Mouse (Mus musculus) midbrain, embryonic 16.5 days (tissue): ENCODE data around the gene Casq1. TPM values are rescaled to one million over a fixed set of nuclear protein-coding genes. Genes with fewer than 3 reads are reported as not detected.
"Not testable (repeated sequence)": the region's sequence is repeated elsewhere in the genome, so short reads cannot be mapped to it uniquely, and the experiment has no call there.

ENCODE experiments used
- ATAC-seq: fragments of 200-750 bp; cut with Nextera tagmentation; 2 replicates; pipeline ENCODE4 v1.8.0; 2017; ENCODE audit warnings: moderate TSS enrichment
- H3K27ac ChIP-seq: fragments of 300-500 bp; sonication (generic); 2 replicates; pipeline ENCODE4 v1.5.1; 2014; ENCODE audit warnings: mild to moderate bottlenecking, low read length, mixed read lengths
- H3K27me3 ChIP-seq: fragments of 300-500 bp; sonication (generic); 2 replicates; pipeline ENCODE4 v1.6.1; 2014; ENCODE audit warnings: low read depth, low read length, mixed read lengths; ENCODE audit not compliant: control insufficient read depth, insufficient read depth
- H3K36me3 ChIP-seq: fragments of 300-500 bp; sonication (generic); 2 replicates; pipeline ENCODE4 v1.6.1; 2014; ENCODE audit warnings: mild to moderate bottlenecking, low read length, moderate library complexity, mixed read lengths; ENCODE audit not compliant: control insufficient read depth, insufficient read depth
- H3K4me1 ChIP-seq: fragments of 300-500 bp; sonication (generic); 2 replicates; pipeline ENCODE4 v1.6.1; 2014; ENCODE audit warnings: mild to moderate bottlenecking, low read length, mixed read lengths; ENCODE audit not compliant: control insufficient read depth, insufficient read depth
- H3K4me2 ChIP-seq: fragments of 300-500 bp; sonication (generic); 2 replicates; pipeline ENCODE4 v1.6.1; 2014; ENCODE audit warnings: mild to moderate bottlenecking, low read length, mixed read lengths
- H3K4me3 ChIP-seq: fragments of 300-500 bp; sonication (generic); 2 replicates; pipeline ENCODE4 v1.5.1; 2014; ENCODE audit warnings: low read depth, mild to moderate bottlenecking, low read length, moderate library complexity, mixed read lengths
- H3K9ac ChIP-seq: fragments of 300-500 bp; sonication (generic); 2 replicates; pipeline ENCODE4 v1.6.1; 2014; ENCODE audit warnings: low read depth, low read length, mixed read lengths
- H3K9me3 ChIP-seq: fragments of 300-500 bp; sonication (generic); replicated peaks from 2 replicates; pipeline ENCODE4 v1.6.1; 2014; ENCODE audit warnings: mild to moderate bottlenecking, low read length, mixed read lengths; ENCODE audit not compliant: control insufficient read depth, poor library complexity, severe bottlenecking
- WGBS: fragments of 180-500 bp; shearing (Covaris S2); extraction: QIAGEN DNeasy Blood & Tissue Kit; methylation state at CpG from one replicate; pipeline ENCODE4 v1.1.7; 2014; 5-methylcytosine and 5-hydroxymethylcytosine counted together
- polyA plus RNA-seq: library from polyadenylated mRNA; unstranded; fragments of >200 nt; fragmentation: Nextera tagmentation; extraction: Ambion mirVana; gene quantifications from 2 replicates; pipeline ENCODE4 v1.2.1, GENCODE M21; 2015

Gene Casq1
- 1.8 and 2.2 TPM in 2 replicates for polyA plus RNA-seq

DNA sequence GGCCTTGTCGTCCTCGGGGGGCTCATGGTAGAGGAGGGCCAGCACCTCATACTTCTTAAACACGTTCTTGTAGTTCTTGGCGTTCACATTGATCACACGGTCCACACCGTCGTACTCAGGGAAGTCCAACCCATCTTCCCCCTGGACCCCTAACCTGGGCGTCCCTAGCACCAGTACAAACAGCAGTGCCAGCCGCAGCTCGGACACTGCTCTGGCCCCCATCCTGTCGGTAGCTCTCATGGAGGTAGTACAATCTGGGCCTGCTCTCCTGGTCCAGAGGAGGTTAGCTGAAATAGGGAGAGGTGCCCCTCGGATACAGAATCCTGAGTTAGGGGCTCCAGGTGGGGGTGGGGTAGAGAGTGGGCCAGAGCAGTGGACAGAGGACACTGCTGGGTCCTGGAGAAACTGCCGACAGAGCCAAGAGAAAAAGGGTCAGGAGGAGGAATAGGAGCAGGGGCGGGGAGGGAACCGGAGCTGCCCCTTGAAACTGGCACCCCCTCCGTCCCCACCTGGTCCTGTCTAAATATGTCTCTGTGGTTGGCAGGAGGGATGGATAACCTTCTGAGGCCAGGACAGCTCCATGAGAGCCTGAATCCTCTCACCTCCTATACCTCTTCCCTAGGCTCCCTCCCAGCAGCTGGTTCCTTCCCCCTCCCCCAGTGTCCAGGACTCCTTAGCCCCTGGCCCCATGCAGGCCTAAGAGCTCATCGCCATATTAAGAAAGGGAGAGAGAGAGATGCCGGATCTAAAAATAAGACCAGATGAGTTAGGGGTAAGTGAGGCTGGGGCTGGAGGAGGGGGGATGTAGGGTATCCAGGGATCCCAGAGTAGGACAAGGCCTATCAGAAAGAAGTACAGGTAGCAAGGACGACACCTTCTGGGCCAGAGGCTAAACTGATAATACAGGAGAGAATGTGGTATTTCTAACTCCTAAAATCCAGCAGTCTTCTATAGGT is at the start of gene Casq1:
Gene Casq1 (minus strand): TSS at position 418 of the 956 bp plus-strand sequence.
- WGBS: 83% methylated on average over 19 of the region's 19 CpGs
- Histone ChIP-seq H3K4me2 (no peak within 1 kb of the TSS), H3K27ac (peak within 1 kb of the TSS; percentile 43), H3K9ac (no peak within 1 kb of the TSS), H3K27me3 (no peaks in the 10 kb centered on the region), H3K36me3 (no peaks in the 10 kb centered on the region), H3K4me3 (no peak within 1 kb of the TSS), H3K4me1 (peaks cover 17% of the 10 kb centered on the region), H3K9me3 (no peaks in the 10 kb centered on the region)
- ATAC-seq: no peak

DNA sequence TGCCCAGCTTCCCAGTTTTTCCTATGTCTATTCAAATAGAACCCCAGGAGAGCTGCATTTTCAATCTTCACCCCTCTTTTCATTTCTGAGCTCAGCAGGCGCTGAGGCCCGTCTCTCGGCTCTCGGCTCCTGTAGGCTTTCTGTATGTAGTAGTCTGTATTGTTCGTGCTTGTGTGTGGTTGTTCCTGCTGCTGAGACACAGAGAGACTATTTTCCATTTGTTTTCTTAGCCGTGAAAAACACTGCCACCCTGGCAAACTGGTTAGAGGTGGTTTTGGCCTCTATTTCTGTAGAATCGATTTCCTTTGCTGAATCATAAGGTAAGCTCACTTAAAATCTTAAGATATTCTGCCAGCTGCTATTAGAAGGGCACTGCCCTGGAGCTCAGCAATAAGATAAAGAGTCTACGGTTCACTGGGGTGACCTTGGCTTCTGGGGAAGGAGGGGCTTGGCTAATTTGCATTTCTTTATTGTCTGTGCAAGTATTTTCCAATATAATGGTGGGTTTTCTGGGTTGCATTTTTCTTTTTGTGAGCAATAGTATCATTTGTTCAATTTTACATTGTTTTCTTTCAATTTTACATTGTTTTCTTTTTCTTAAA is 41.9 kb upstream of the Casq1 start, which contains the start of gene Igsf8:
Gene Igsf8 (plus strand): TSS at position 165 of the 602 bp plus-strand sequence.
- H3K27me3 ChIP-seq: no peaks in the 10 kb centered on the region
- WGBS: 6% methylated on average over 8 of the region's 8 CpGs
- H3K27ac ChIP-seq: peak within 1 kb of the TSS; percentile 40; the same call in 1 of the 2 replicates
- H3K36me3 ChIP-seq: no peaks in the 10 kb centered on the region
- 0 out of 2 replicates have a peak, but pooled peaks cover 2% of the 10 kb centered on the region for H3K4me1 ChIP-seq
- no peak within 1 kb of the TSS for H3K4me2 ChIP-seq
- no peaks in the 10 kb centered on the region for H3K9me3 ChIP-seq
- no peak within 1 kb of the TSS for H3K9ac ChIP-seq
- ATAC-seq: no peak
- no peak within 1 kb of the TSS for H3K4me3 ChIP-seq

DNA sequence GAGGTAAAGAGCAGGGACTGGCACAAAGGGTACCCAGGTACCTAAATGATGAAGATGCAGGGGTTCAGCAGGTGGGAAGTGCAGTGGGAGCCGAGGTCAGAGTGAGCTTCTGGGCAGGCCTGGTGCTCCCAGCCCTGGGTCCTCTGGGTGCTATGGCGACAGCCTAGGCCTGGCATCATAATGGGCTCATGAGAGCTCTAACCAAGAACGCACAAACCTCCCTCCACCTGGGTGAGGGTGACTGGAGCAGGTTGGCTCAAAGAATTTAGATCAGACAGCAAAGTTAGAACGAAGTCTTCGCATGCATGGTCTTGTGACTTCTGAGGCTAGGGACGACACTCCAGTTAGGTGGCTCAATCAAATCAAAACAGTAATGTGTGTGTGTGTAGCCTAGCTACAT is 38.6 kb upstream of the Casq1 start, which contains the start of gene Atp1a4:
Gene Atp1a4 (minus strand): TSS at position 101 of the 400 bp plus-strand sequence.
- 91% methylated on average over 6 of the region's 6 CpGs for WGBS
- Histone ChIP-seq H3K9ac (no peak within 1 kb of the TSS), H3K27ac (no peak within 1 kb of the TSS), H3K36me3 (no peaks in the 10 kb centered on the region), H3K4me2 (no peak within 1 kb of the TSS), H3K4me3 (no peak within 1 kb of the TSS), H3K4me1 (0 out of 2 replicates have a peak, but pooled peaks cover 2% of the 10 kb centered on the region), H3K27me3 (no peaks in the 10 kb centered on the region), H3K9me3 (no peaks in the 10 kb centered on the region)
- ATAC-seq: no peak

DNA sequence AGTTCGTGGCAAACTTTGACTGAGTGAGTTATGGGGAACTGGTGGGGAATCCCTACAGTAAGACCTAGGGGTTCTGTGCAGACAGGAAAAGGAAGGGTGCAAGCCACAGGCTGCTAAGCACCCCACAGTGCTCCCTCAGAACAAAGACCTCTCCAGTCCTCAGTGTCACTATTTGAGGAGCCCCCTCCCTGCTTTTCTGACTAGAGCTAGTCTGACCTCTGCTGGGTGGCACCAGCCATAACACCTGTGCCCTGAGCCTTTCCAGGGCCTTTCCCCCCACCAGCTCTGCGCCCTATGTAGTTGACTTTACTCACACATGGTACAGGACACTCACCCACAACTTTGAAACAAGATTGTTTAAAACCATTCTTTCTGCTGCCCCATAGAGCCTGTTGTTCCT is 28.0 kb upstream of the Casq1 start:
- no peaks in the 10 kb centered on the region for H3K9me3 ChIP-seq
- H3K4me2 ChIP-seq: no peak overlapping the region
- no peaks in the 10 kb centered on the region for H3K4me1 ChIP-seq
- ATAC-seq: peak; percentile 68; the same call in 1 of the 2 replicates
- H3K36me3 ChIP-seq: no peaks in the 10 kb centered on the region
- 41% methylated on average over 2 of the region's 2 CpGs for WGBS
- no peaks in the 10 kb centered on the region for H3K27me3 ChIP-seq
- H3K27ac ChIP-seq: no peak overlapping the region
- H3K4me3 ChIP-seq: no peak overlapping the region
- no peak overlapping the region for H3K9ac ChIP-seq

DNA sequence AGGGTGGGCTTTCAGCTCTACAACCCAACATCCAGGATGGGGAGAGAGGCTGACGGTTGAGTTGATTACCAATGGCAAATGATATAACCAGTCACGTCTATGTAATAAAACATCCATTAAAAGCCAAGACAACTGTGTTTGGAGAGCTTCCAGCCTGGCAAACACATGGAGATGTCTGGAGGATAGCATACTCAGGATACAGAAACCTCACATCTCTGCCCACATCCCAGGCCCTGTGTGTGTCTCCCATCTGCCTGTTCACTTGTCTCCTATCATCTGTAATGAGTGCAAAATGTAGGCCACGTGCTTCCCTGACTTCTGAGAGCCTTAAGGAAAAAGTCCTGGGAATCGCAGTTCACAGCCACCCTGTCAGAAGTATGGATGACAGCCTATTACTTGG is 27.5 kb upstream of the Casq1 start:
- 66% methylated on average over 4 of the region's 4 CpGs for WGBS
- H3K9me3 ChIP-seq: no peaks in the 10 kb centered on the region
- no peak overlapping the region for H3K9ac ChIP-seq
- 0 out of 2 replicates have a peak, but pooled peaks have one; percentile 11 for ATAC-seq
- no peaks in the 10 kb centered on the region for H3K27me3 ChIP-seq
- no peaks in the 10 kb centered on the region for H3K4me1 ChIP-seq
- no peak overlapping the region for H3K4me3 ChIP-seq
- no peak overlapping the region for H3K4me2 ChIP-seq
- no peaks in the 10 kb centered on the region for H3K36me3 ChIP-seq
- no peak overlapping the region for H3K27ac ChIP-seq

DNA sequence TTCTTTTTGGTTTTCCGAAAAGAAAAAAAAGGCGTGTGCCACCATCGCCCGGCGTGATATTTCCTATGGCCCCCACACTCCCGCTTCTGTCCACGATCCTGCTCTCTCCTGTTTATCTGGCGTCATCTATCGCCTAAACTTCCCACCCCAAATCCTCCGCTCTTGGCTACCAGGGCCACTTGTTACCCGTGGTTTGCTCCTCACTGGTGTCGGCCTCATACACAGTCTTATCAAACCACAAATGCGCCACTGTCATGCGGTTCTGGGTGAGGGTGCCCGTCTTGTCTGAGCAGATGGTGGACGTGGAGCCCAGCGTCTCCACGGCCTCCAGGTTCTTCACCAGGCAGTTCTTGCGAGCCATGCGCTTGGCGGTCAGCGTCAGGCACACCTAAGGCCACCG is 25.0 kb upstream of the Casq1 start:
- WGBS: 53% methylated on average over 23 of the region's 23 CpGs
- H3K4me1 ChIP-seq, H3K36me3 ChIP-seq, H3K9me3 ChIP-seq, H3K4me2 ChIP-seq, H3K27me3 ChIP-seq, H3K27ac ChIP-seq, H3K9ac ChIP-seq, H3K4me3 ChIP-seq, ATAC-seq: not testable (repeated sequence)

DNA sequence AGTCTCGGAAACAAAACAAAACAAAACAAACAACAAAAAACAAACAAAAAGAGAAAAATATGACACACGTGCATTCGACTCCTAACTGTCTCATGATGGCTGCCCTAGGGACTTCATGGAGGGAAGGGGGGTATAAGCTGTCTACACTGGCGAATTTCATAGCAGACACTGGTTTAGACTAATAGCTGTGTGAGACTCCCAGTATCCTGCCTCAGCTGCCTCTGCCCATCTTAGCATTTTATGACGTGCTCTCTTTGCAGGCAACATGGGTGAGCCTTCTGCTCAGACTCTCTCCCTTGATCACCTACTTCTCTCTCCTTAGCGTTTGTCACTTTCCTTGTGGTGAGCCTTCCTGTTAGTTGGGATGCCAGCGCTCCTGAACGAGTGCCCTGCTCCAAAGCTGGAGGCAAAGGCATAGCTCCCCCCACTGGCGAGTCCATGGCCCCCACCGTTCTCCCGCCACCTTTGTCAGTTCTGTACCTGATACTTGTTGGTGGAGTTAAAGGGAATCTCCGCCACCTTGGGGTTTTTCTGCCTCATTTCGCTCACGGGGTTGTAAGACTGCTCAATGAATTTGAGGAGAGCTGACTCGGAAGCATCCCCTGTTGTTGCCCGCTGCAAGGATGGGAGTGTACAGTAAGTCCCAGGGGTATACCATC is 24.0 kb upstream of the Casq1 start:
- no peak for ATAC-seq
- no peaks in the 10 kb centered on the region for H3K36me3 ChIP-seq
- H3K27ac ChIP-seq: no peak overlapping the region
- no peak overlapping the region for H3K4me2 ChIP-seq
- no peak overlapping the region for H3K9ac ChIP-seq
- 33% methylated on average over 16 of the region's 16 CpGs for WGBS
- H3K9me3 ChIP-seq: no peaks in the 10 kb centered on the region
- no peak overlapping the region for H3K4me3 ChIP-seq
- no peaks in the 10 kb centered on the region for H3K27me3 ChIP-seq
- H3K4me1 ChIP-seq: no peaks in the 10 kb centered on the region

DNA sequence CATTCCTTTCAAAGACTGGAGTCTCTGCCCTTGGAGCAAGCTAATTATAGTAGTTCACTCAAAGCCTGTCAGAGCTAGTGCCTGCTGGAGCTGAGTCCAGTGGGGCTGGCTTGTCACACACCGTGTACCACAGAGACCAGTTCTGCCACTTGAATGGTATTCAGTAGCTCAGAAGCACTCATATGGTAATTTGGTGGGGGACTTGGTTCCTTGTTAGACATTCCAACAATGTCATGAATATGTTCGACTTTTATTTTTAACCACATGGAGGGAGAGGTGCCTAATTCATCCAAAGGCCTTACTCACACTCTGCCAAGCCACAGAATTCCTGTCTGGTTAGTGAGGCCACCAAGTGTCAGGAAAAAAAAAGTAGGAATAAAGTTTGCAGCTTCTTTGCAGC is 22.7 kb upstream of the Casq1 start:
- whole genome bisulfite sequencing: 17% methylated on average over 2 of the region's 2 CpGs
- H3K4me1 ChIP-seq: no peaks in the 10 kb centered on the region
- peak; percentile 84 for ATAC-seq
- H3K9me3 ChIP-seq: no peaks in the 10 kb centered on the region
- H3K27ac ChIP-seq: no peak overlapping the region
- no peak overlapping the region for H3K4me3 ChIP-seq
- no peaks in the 10 kb centered on the region for H3K27me3 ChIP-seq
- no peak overlapping the region for H3K4me2 ChIP-seq
- no peaks in the 10 kb centered on the region for H3K36me3 ChIP-seq
- H3K9ac ChIP-seq: no peak overlapping the region
